Comparison of ENCODE assay signal across 18 mouse cellular contexts in genomic region chr15:83226066-83226834, GRCm38 (mm10). TPM values are rescaled to one million over a fixed set of nuclear protein-coding genes. Genes with fewer than 3 reads are reported as not detected.
DNase-seq lines count a peak whose midpoint lies in the region; ATAC-seq and TF ChIP-seq lines count a peak whose summit lies in the region.
"Had no signal": no experiment of that assay in that cellular context is flagged by ENCODE, and none has a peak within 500 bp of the region (broad histone marks: within the 10 kb centered on the region; RNA-seq: fewer than 3 reads in every experiment).

No protein-coding gene starts in this region.

- no peaks in the 10 kb centered on the region for H3K27me3 ChIP-seq in heart, adult 2 months (ENCODE audit: control insufficient read depth, insufficient read depth, low read length)
- no peaks in the 10 kb centered on the region for H3K27me3 ChIP-seq in lung, postnatal 0 days (replicated peaks; ENCODE audit: insufficient read depth, low read length)
- H3K27me3 ChIP-seq in heart, postnatal 0 days (ENCODE audit: control insufficient read depth, insufficient read depth, low read length): no peaks in the 10 kb centered on the region
- no peaks in the 10 kb centered on the region for H3K27me3 ChIP-seq in hindbrain, embryonic 13.5 days
- H3K27me3 ChIP-seq: forebrain, embryonic 15.5 days; hindbrain, embryonic 12.5 days; midbrain, embryonic 12.5 days had no signal

- no peaks in the 10 kb centered on the region for H3K79me2 ChIP-seq in heart, adult 2 months (replicated peaks; ENCODE audit: control insufficient read depth, insufficient read depth, low read length)

- WGBS in heart, adult 2 months: 82% methylated on average over 9 of the region's 9 CpGs
- WGBS in lung, postnatal 0 days: 76% methylated on average over 9 of the region's 9 CpGs
- 69% methylated on average over 9 of the region's 9 CpGs for WGBS in lung, adult 2 months
- WGBS in heart, postnatal 0 days: 79% methylated on average over 9 of the region's 9 CpGs
- WGBS in hindbrain, embryonic 13.5 days: 87% methylated on average over 9 of the region's 9 CpGs

- H3K9me3 ChIP-seq in lung, postnatal 0 days (ENCODE audit: low read length): no peaks in the 10 kb centered on the region
- H3K9me3 ChIP-seq in heart, postnatal 0 days (replicated peaks; ENCODE audit: control insufficient read depth, low read length): no peaks in the 10 kb centered on the region
- H3K9me3 ChIP-seq in hindbrain, embryonic 13.5 days: no peaks in the 10 kb centered on the region
- H3K9me3 ChIP-seq: forebrain, embryonic 15.5 days; G1E; hindbrain, embryonic 12.5 days; liver, embryonic 12.5 days; midbrain, embryonic 12.5 days had no signal

- DNase-seq in heart, adult 2 months: peak; percentile 29 to 32
- DNase-seq in heart, postnatal 4 days: no peak
- peak; percentile 49 for DNase-seq in lung, postnatal 0 days (ENCODE audit: low spot score)
- DNase-seq in lung, adult 2 months: no peak
- no peak for DNase-seq in heart, postnatal 0 days (ENCODE audit: low spot score)
- DNase-seq in c-Kit-positive CD71-positive TER-119-positive erythroid progenitor cells, embryonic 14.5 days (ENCODE audit: low spot score): no peak
- DNase-seq: adrenal gland, postnatal 25 days; cerebellum, postnatal 36 days; lung, postnatal 14 days; right cerebral cortex, adult 18-20 months had no signal

- TF ChIP-seq CTCF in heart, adult 2 months (IDR thresholded peaks at IDR 0.05): no peak
- no peak for TF ChIP-seq CTCF in lung, postnatal 0 days (IDR thresholded peaks at IDR 0.05)
- TF ChIP-seq CTCF in lung, adult 2 months (IDR thresholded peaks at IDR 0.05; ENCODE audit: insufficient read depth, low read length): no peak
- TF ChIP-seq CTCF in heart, postnatal 0 days (IDR thresholded peaks at IDR 0.05; ENCODE audit: low read depth): no peak

- H3K27ac ChIP-seq in heart, adult 2 months: peak overlapping the region; percentile 58
- no peak overlapping the region for H3K27ac ChIP-seq in lung, postnatal 0 days (ENCODE audit: low read length)
- peak overlapping the region; percentile 12; the same call in 1 of the 2 replicates for H3K27ac ChIP-seq in heart, postnatal 0 days (ENCODE audit: low read depth)
- H3K27ac ChIP-seq in hindbrain, embryonic 13.5 days: no peak overlapping the region
- H3K27ac ChIP-seq: forebrain, embryonic 15.5 days; hindbrain, embryonic 12.5 days; liver, embryonic 12.5 days; midbrain, embryonic 12.5 days had no signal

- peaks cover 19% of the 10 kb centered on the region for H3K4me1 ChIP-seq in heart, adult 2 months (ENCODE audit: control insufficient read depth, insufficient read depth, low read length)
- H3K4me1 ChIP-seq in lung, postnatal 0 days (ENCODE audit: insufficient read depth, low read depth, low read length): peaks cover 4% of the 10 kb centered on the region; the same call in 1 of the 2 replicates
- H3K4me1 ChIP-seq in lung, adult 2 months (ENCODE audit: control insufficient read depth, insufficient read depth, low read length): peaks cover 17% of the 10 kb centered on the region
- H3K4me1 ChIP-seq in heart, postnatal 0 days (ENCODE audit: control insufficient read depth, insufficient read depth): peaks cover 21% of the 10 kb centered on the region
- H3K4me1 ChIP-seq in hindbrain, embryonic 13.5 days (replicated peaks): peaks cover 21% of the 10 kb centered on the region

- TF ChIP-seq POLR2A in heart, adult 2 months (IDR thresholded peaks at IDR 0.05; ENCODE audit: insufficient read depth, low read depth, low read length): no peak
- TF ChIP-seq POLR2A in lung, adult 2 months (IDR thresholded peaks at IDR 0.05; ENCODE audit: borderline replicate concordance, extremely low read depth, low read depth, low read length): no peak

- 0 out of 2 replicates have a peak, but pooled peaks have one; percentile 16 for TF ChIP-seq EP300 in heart, adult 2 months (IDR thresholded peaks at IDR 0.05; ENCODE audit: insufficient read depth, low read depth, low read length)
- TF ChIP-seq EP300 in lung, postnatal 0 days (IDR thresholded peaks at IDR 0.05): peak; percentile 74; the same call in 1 of the 2 replicates
- no peak for TF ChIP-seq EP300 in heart, postnatal 0 days (IDR thresholded peaks at IDR 0.05; ENCODE audit: low read depth)

- H3K36me3 ChIP-seq in heart, adult 2 months (ENCODE audit: control insufficient read depth, insufficient read depth, low read length): peaks cover 2% of the 10 kb centered on the region; the same call in 1 of the 2 replicates
- H3K36me3 ChIP-seq in lung, postnatal 0 days (ENCODE audit: insufficient read depth, low read length): no peaks in the 10 kb centered on the region
- no peaks in the 10 kb centered on the region for H3K36me3 ChIP-seq in heart, postnatal 0 days (replicated peaks; ENCODE audit: control insufficient read depth, insufficient read depth, low read length)
- H3K36me3 ChIP-seq in hindbrain, embryonic 13.5 days: no peaks in the 10 kb centered on the region
- H3K36me3 ChIP-seq: forebrain, embryonic 15.5 days; G1E; hindbrain, embryonic 12.5 days; liver, embryonic 12.5 days; midbrain, embryonic 12.5 days had no signal

- H3K4me2 ChIP-seq in lung, postnatal 0 days (replicated peaks; ENCODE audit: low read depth, low read length): no peak overlapping the region
- no peak overlapping the region for H3K4me2 ChIP-seq in heart, postnatal 0 days (ENCODE audit: low read depth, low read length)
- no peak overlapping the region for H3K4me2 ChIP-seq in hindbrain, embryonic 13.5 days
- H3K4me2 ChIP-seq: forebrain, embryonic 15.5 days; hindbrain, embryonic 12.5 days; liver, embryonic 12.5 days; midbrain, embryonic 12.5 days had no signal

- no peak for ATAC-seq in lung, postnatal 0 days
- ATAC-seq in heart, postnatal 0 days (ENCODE audit: insufficient read depth, low read depth): no peak
- ATAC-seq in hindbrain, embryonic 13.5 days (ENCODE audit: low FRiP score): no peak
- ATAC-seq: forebrain, embryonic 15.5 days; liver, embryonic 12.5 days had no signal

- no peak overlapping the region for H3K9ac ChIP-seq in heart, adult 2 months (ENCODE audit: low read depth, low read length)
- no peak overlapping the region for H3K9ac ChIP-seq in lung, postnatal 0 days (replicated peaks; ENCODE audit: low read depth)
- no peak overlapping the region for H3K9ac ChIP-seq in heart, postnatal 0 days (replicated peaks; ENCODE audit: low read depth, low read length)
- no peak overlapping the region for H3K9ac ChIP-seq in hindbrain, embryonic 13.5 days
- H3K9ac ChIP-seq: forebrain, embryonic 15.5 days; hindbrain, embryonic 12.5 days; liver, embryonic 12.5 days; midbrain, embryonic 12.5 days had no signal

- intact Hi-C loops in heart, adult 2 months (cut with DNase I): no loop called here

- no peak overlapping the region for H3K4me3 ChIP-seq in heart, adult 2 months
- H3K4me3 ChIP-seq in lung, postnatal 0 days (ENCODE audit: low read depth, low read length): no peak overlapping the region
- H3K4me3 ChIP-seq in lung, adult 2 months (replicated peaks; ENCODE audit: extremely low read depth, low read depth, low read length): no peak overlapping the region
- H3K4me3 ChIP-seq in heart, postnatal 0 days (ENCODE audit: low read depth, low read length): no peak overlapping the region
- H3K4me3 ChIP-seq in hindbrain, embryonic 13.5 days: no peak overlapping the region
- H3K4me3 ChIP-seq: forebrain, embryonic 15.5 days; hindbrain, embryonic 12.5 days; liver, embryonic 12.5 days; midbrain, embryonic 12.5 days; myocyte had no signal

RNA-seq across cellular contexts. Expression of gene A4galt, which starts 25.3 kb away (rescaled TPM):
- total RNA-seq in heart, adult 2 months (2021): 1 to 10 TPM; 5.2 to 6.3 TPM
- 9.7 and 14.9 TPM in 2 replicates for polyA plus RNA-seq in heart, adult 2 months (2012; rRNA removed)
- total RNA-seq in heart, postnatal 4 days (2021): 1 to 10 TPM; 3.4 to 4.1 TPM
- 15.2 and 16.0 TPM in 2 replicates for polyA plus RNA-seq in lung, postnatal 0 days (2015; fragmentation: Nextera tagmentation; extraction: Ambion mirVana)
- polyA plus RNA-seq in lung, adult 2 months (2012; rRNA removed): 42.6 and 74.6 TPM in 2 replicates
- 3.0 and 3.2 TPM in 2 replicates for total RNA-seq in heart, postnatal 0 days (2014; rRNA removed; ENCODE audit: low replicate concordance)
- 1.6 and 2.0 TPM in 2 replicates for polyA plus RNA-seq in heart, postnatal 0 days (2015; fragmentation: Nextera tagmentation; extraction: Ambion mirVana)
- polyA plus RNA-seq in hindbrain, embryonic 13.5 days (2015; fragmentation: Nextera tagmentation; extraction: Ambion mirVana): 3.0 and 4.4 TPM in 2 replicates
- total RNA-seq: granulocyte monocyte progenitor cell, adult 5-6 weeks had no signal
- polyA plus RNA-seq: G1E had no signal

RNA-seq across cellular contexts. Expression of gene Cyb5r3, which starts 53.9 kb away (rescaled TPM):
- total RNA-seq in heart, adult 2 months (2021): 10 to 100 TPM; 75.6 to 87.2 TPM
- 97.7 and 103 TPM in 2 replicates for polyA plus RNA-seq in heart, adult 2 months (2012; rRNA removed)
- 100 to 1,000 TPM; 135 to 141 TPM for total RNA-seq in heart, postnatal 4 days (2021)
- 170 and 183 TPM in 2 replicates for polyA plus RNA-seq in lung, postnatal 0 days (2015; fragmentation: Nextera tagmentation; extraction: Ambion mirVana)
- 438 and 440 TPM in 2 replicates for polyA plus RNA-seq in lung, adult 2 months (2012; rRNA removed)
- total RNA-seq in heart, postnatal 0 days (2014; rRNA removed; ENCODE audit: low replicate concordance): 125 and 166 TPM in 2 replicates
- polyA plus RNA-seq in heart, postnatal 0 days (2015; fragmentation: Nextera tagmentation; extraction: Ambion mirVana): 113 and 117 TPM in 2 replicates
- 117 and 134 TPM in 2 replicates for polyA plus RNA-seq in hindbrain, embryonic 13.5 days (2015; fragmentation: Nextera tagmentation; extraction: Ambion mirVana)

Comparison
In these comparisons a context has a peak if more than half of its experiments do, and no peak if none do; other contexts are left out.
1. DNase-seq: peak in heart, adult 2 months (2 of 2) and lung, postnatal 0 days (single experiment); none in heart, postnatal 4 days (single experiment), lung, adult 2 months (single experiment), heart, postnatal 0 days (single experiment) and c-Kit-positive CD71-positive TER-119-positive erythroid progenitor cells, embryonic 14.5 days (single experiment).
2. H3K27ac ChIP-seq: peak in heart, adult 2 months (single experiment) and heart, postnatal 0 days (single experiment); none in lung, postnatal 0 days (single experiment) and hindbrain, embryonic 13.5 days (single experiment).